Mouse (Mus musculus): ENCODE results near the gene Sycp3.
"Not testable (repeated sequence)": the region's sequence is repeated elsewhere in the genome, so short reads cannot be mapped to it uniquely, and the experiment has no call there.

Sycp3 gene

GRCm38 (mm10) chr10:88459502-88459992 is at the start of gene Sycp3:
TSS of gene Sycp3 (plus strand) at chr10:88459569.
- DNase-seq (ENCODE audit: extremely low spot score, low spot score) = no peak

GRCm38 (mm10) chr10:88409751-88410150 is 49.6 kb upstream of the Sycp3 start:
- no peak for DNase-seq (ENCODE audit: extremely low spot score, low spot score)

GRCm38 (mm10) chr10:88412290-88412995 is 46.9 kb upstream of the Sycp3 start:
- DNase-seq (ENCODE audit: extremely low spot score, low spot score) = no peak

- DNase-seq (ENCODE audit: extremely low spot score, low spot score) = no peak
Measured at GRCm38 (mm10) chr10:88417686-88418085, 41.7 kb upstream of the Sycp3 start.

GRCm38 (mm10) chr10:88420141-88420541 is 39.2 kb upstream of the Sycp3 start:
- no peak for DNase-seq (ENCODE audit: extremely low spot score, low spot score)

GRCm38 (mm10) chr10:88420655-88421435 is 38.5 kb upstream of the Sycp3 start:
- DNase-seq (ENCODE audit: extremely low spot score, low spot score) = no peak

GRCm38 (mm10) chr10:88426158-88426816 is 33.1 kb upstream of the Sycp3 start:
- DNase-seq (ENCODE audit: extremely low spot score, low spot score) = peak; percentile 27

- DNase-seq (ENCODE audit: extremely low spot score, low spot score) = no peak
Measured at GRCm38 (mm10) chr10:88426896-88427295, 32.5 kb upstream of the Sycp3 start.

GRCm38 (mm10) chr10:88427998-88428397 is 31.4 kb upstream of the Sycp3 start:
- DNase-seq (ENCODE audit: extremely low spot score, low spot score) = no peak

- no peak for DNase-seq (ENCODE audit: extremely low spot score, low spot score)
Measured at GRCm38 (mm10) chr10:88441224-88441623, 18.1 kb upstream of the Sycp3 start.

GRCm38 (mm10) chr10:88451221-88451620 is 8.1 kb upstream of the Sycp3 start:
- DNase-seq (ENCODE audit: extremely low spot score, low spot score) = no peak

- DNase-seq (ENCODE audit: extremely low spot score, low spot score) = no peak
Measured at GRCm38 (mm10) chr10:88451990-88452389, 7.4 kb upstream of the Sycp3 start.

GRCm38 (mm10) chr10:88457816-88458215 is 1.6 kb upstream of the Sycp3 start:
- no peak for DNase-seq (ENCODE audit: extremely low spot score, low spot score)

- DNase-seq (ENCODE audit: extremely low spot score, low spot score) = no peak
Measured at GRCm38 (mm10) chr10:88460122-88460820, 902 bp downstream of the Sycp3 start.

GRCm38 (mm10) chr10:88482866-88483265 is 23.5 kb downstream of the Sycp3 start:
- not testable (repeated sequence) for DNase-seq (ENCODE audit: extremely low spot score, low spot score)

GRCm38 (mm10) chr10:88488629-88489028 is 29.3 kb downstream of the Sycp3 start:
- DNase-seq (ENCODE audit: extremely low spot score, low spot score) = no peak

GRCm38 (mm10) chr10:88491632-88492031 is 32.3 kb downstream of the Sycp3 start:
- DNase-seq (ENCODE audit: extremely low spot score, low spot score) = no peak

- DNase-seq (ENCODE audit: extremely low spot score, low spot score) = no peak
Measured at GRCm38 (mm10) chr10:88492658-88493057, 33.3 kb downstream of the Sycp3 start.

GRCm38 (mm10) chr10:88494959-88495587 is 35.7 kb downstream of the Sycp3 start:
- no peak for DNase-seq (ENCODE audit: extremely low spot score, low spot score)

GRCm38 (mm10) chr10:88496864-88497564 is 37.6 kb downstream of the Sycp3 start:
- DNase-seq (ENCODE audit: extremely low spot score, low spot score) = no peak
